Mouse (Mus musculus): ENCODE data around the gene Foxn3. TPM values are rescaled to one million over a fixed set of nuclear protein-coding genes. Genes with fewer than 3 reads are reported as not detected.

The Foxn3 gene
- total RNA-seq, 2 experiments from 2014 or later: 98.5 to 102 TPM

DNA sequence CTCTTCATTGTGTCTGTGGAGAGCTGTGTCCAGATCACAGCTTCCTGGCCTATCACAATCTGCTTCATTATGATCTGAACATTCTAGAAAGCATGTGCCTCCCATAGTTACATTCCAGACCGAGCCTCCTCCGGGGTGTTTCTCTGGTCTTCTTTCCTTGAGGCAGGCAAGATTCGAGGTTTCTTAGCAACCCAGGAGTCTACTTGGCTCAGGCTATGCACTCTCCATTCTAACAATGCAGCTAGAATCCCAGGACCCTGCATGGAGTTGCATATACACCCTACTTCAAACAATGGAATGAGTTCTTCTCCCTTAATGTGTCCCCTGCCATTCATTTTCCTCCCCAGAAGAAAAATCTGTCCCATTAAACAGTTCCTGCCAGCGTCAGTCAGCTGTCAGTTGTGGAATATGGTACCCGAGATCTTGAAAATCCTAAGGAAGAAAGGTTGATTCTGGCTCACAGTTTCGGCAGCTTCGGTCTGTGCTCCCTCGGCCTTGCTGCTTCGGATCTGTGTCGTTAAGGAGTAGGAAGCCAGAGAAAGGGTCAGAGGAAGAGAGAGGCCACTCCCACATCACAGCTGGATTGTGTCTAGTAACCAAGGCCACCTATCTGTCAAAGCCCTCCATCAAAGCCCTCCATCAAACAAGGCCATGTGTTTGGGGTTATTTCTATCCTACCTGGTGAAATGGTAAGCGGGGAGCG is 400.6 kb downstream of the Foxn3 start:
- DNase-seq: no peak

DNA sequence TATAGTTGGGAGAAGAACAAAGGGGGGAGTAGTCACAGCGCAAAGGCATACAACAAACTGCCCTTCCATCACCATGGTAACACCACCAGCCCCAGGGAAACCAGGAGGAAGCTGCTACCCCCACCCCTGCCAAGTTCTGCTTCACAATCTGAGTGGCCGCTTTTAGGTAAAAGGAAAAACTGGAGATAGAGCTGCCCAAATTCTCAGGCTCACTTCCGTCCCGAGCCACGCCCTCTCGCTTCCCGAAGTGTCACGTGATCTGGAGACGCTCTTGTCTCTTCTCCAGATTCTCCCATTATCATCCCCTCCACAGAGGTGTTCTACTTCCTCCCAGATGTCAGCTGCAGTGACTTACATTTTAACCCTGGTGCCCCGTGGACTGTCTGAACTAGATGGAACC is 401.2 kb downstream of the Foxn3 start:
- DNase-seq: peak; percentile 29 to 40

DNA sequence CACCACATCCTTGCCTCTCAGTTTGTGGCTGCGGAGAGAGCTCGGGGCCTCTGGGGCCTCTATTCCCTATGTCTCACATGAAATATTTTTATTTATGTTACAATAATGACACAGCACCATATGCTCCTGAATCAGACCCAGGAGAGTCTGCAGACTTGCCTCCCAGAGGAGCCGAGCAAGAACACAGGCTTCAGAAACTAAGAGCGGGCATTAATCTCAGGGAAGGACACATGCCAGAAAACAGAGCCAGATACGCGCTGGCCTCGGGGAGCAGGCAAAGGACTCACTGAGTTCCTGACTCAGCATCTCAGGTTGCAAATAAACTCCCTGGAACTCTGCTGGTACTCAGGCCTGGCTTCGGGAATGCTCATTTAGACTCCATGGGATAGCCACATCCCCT is 403.3 kb downstream of the Foxn3 start:
- DNase-seq: peak in 1 of 2 experiments; percentile 16

DNA sequence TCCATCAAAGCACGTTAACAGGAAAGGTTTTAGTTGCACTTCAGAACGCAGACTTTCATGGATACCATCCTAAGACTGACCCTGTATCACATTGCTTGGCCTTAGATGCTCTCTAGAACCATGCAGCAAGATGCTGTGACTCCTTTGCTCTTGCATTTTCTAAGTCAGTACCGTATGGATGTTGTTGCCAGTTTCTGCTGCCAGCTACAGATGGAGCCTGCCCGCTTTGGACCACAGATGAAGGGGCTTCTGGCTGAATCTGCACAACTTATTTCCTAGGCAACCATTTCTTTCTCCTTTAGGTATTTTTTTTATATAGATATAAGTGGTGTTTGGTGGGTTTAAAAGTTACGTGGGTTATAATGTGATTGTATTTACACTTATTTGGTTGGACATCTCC is 407.5 kb downstream of the Foxn3 start:
- no peak for DNase-seq

DNA sequence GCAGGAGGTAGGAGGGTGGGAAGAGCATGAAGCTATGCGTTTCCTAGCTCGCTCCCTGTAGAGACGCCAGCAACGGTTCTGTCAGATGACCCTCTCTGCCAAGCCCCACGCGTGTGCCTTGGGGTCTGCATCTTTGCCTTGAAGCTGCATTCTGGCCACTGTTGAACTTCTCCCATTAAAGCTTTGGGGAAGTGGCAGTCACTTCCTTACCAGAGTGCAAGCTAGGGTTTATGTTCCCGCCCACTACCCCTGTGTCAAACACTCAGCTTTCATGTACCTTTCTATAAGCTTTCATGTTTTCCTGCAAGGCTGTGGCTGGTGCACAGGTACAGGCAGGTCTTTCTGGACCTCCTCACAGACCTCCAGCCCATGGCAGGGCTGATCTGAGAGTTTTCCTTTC is 409.2 kb downstream of the Foxn3 start:
- DNase-seq: no peak

DNA sequence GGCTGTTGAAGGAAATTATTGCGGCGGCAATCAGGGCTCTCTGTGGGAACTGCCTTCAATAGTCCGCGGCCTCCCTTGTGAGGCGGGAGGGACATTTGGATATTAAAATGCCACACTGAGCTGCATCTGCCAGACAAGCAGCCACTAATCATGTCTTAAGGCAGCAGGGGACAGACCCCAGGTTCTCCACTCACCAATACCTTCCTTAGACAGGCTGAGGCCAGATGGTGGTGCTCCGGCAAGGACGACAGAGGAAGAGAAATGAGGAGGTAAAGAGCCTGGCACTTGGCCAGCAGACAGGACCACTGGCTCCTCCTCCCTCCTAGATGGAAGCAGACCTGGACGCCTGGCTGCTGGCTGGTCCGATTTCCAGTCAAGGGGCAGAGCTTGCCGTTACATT is 409.7 kb downstream of the Foxn3 start:
- no peak for DNase-seq

DNA sequence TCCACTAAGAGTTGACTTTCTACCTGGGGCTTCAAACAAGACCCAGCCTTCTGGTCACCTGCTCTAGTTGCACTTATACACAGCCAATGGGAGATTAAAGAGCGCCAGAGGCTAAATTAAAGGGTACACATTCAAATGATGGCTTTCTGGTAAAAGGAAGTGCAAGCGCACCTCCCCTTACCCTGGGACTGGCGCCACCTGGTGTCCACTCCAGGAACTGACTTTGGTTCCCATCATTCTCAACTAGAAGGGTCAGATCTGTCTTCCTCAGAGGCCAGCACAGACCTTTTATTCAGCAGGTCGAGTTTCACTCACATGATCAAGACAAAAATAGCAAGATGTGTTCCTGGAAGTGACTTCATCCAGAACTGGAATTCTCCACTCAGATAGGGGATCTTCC is 413.3 kb downstream of the Foxn3 start:
- peak; percentile 32 to 82 for DNase-seq

DNA sequence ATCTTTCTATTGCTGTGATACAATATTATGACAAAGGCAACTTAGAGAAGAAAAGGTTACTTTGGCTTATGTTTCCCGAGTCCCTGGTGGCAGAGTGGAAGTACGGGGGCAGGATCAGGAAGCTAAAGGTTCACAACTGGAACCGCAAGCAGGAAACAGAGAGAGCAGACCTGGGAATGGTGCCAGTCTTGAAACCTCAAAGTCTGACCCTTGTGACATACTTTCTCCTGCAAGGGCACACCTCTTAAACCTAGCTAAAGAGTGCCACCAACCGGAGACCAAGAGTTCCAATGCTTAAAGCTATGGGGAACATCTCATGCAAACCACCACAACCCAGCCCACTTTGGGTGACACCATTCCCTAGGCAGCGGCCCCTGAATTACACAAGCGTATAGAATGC is 414.2 kb downstream of the Foxn3 start:
- no peak for DNase-seq

Data from heart, adult 18-20 months (tissue).